Mouse (Mus musculus) E14TG2a.4 (cell line): ENCODE data around the gene Ier3.

Source experiments
- CTCF ChIP-seq: conservative IDR thresholded peaks from 2 replicates; pipeline ENCODE4 v1.5.1; 2014; ENCODE audit warnings: low read length
- POU5F1 ChIP-seq: IDR thresholded peaks from 2 replicates; pipeline ENCODE4 v1.6.1; 2014; ENCODE audit warnings: low read length, borderline replicate concordance

DNA sequence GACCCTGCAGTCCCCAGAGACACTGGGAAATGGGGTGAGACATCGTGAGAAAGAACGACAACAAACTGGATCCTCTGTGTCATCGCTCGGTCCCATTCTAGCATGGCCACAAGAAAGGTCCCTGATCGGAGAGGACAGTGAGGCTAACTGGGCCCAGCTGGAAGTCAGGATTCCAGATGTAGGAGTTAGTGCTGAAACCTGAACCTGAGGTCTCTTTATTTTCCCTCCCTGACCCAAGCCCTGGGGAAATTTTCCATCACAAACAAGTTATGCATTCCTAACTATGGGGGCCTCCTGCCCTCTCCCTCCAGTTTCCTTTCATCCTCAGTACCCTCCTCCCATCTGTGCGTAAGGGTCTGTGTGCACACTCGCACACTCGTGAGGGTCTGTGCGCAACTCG lies 4.3 kb upstream of the Ier3 start:
- TF ChIP-seq POU5F1 (no peak), CTCF (no peak)
